Mouse (Mus musculus): ENCODE data around the gene Aftph.
A peak's percentile ranks its signal among the peaks of the same experiment; 100 is the strongest.
"Not testable (repeated sequence)": the region's sequence is repeated elsewhere in the genome, so short reads cannot be mapped to it uniquely, and the experiment has no call there.

The Aftph gene

GRCm38 (mm10) chr11:20741201-20742100, at the start of gene Aftph:
Aftph (minus strand) TSS chr11:20741589.
- peak; percentile 93 for DNase-seq (ENCODE audit: low spot score)

- DNase-seq (ENCODE audit: low spot score): no peak
Measured at GRCm38 (mm10) chr11:20789015-20789414, 47.6 kb upstream of the Aftph start.

- no peak for DNase-seq (ENCODE audit: low spot score)
Measured at GRCm38 (mm10) chr11:20788070-20788469, 46.7 kb upstream of the Aftph start.

- DNase-seq (ENCODE audit: low spot score): no peak
Measured at GRCm38 (mm10) chr11:20786191-20786590, 44.8 kb upstream of the Aftph start.

GRCm38 (mm10) chr11:20785186-20785585, 43.8 kb upstream of the Aftph start:
- no peak for DNase-seq (ENCODE audit: low spot score)

GRCm38 (mm10) chr11:20784776-20785175, 43.4 kb upstream of the Aftph start:
- DNase-seq (ENCODE audit: low spot score): no peak

GRCm38 (mm10) chr11:20783467-20783866, 42.1 kb upstream of the Aftph start:
- DNase-seq (ENCODE audit: low spot score): no peak

GRCm38 (mm10) chr11:20782620-20783019, 41.2 kb upstream of the Aftph start:
- DNase-seq (ENCODE audit: low spot score): no peak

- no peak for DNase-seq (ENCODE audit: low spot score)
Measured at GRCm38 (mm10) chr11:20780312-20780711, 38.9 kb upstream of the Aftph start.

- no peak for DNase-seq (ENCODE audit: low spot score)
Measured at GRCm38 (mm10) chr11:20778861-20779563, 37.6 kb upstream of the Aftph start.

- no peak for DNase-seq (ENCODE audit: low spot score)
Measured at GRCm38 (mm10) chr11:20778298-20778697, 36.9 kb upstream of the Aftph start.

- no peak for DNase-seq (ENCODE audit: low spot score)
Measured at GRCm38 (mm10) chr11:20776668-20777067, 35.3 kb upstream of the Aftph start.

- DNase-seq (ENCODE audit: low spot score): no peak
Measured at GRCm38 (mm10) chr11:20772642-20773041, 31.3 kb upstream of the Aftph start.

- not testable (repeated sequence) for DNase-seq (ENCODE audit: low spot score)
Measured at GRCm38 (mm10) chr11:20771827-20772226, 30.4 kb upstream of the Aftph start.

GRCm38 (mm10) chr11:20761984-20762383, 20.6 kb upstream of the Aftph start:
- not testable (repeated sequence) for DNase-seq (ENCODE audit: low spot score)

GRCm38 (mm10) chr11:20750573-20750972, 9.2 kb upstream of the Aftph start:
- no peak for DNase-seq (ENCODE audit: low spot score)

- DNase-seq (ENCODE audit: low spot score): no peak
Measured at GRCm38 (mm10) chr11:20743353-20743752, 2.0 kb upstream of the Aftph start.

GRCm38 (mm10) chr11:20742361-20742897, 1.0 kb upstream of the Aftph start:
- DNase-seq (ENCODE audit: low spot score): peak; percentile 87

- peak; percentile 37 for DNase-seq (ENCODE audit: low spot score)
Measured at GRCm38 (mm10) chr11:20740481-20741200, 748 bp downstream of the Aftph start.

GRCm38 (mm10) chr11:20734066-20734465, 7.3 kb downstream of the Aftph start:
- no peak for DNase-seq (ENCODE audit: low spot score)

- DNase-seq (ENCODE audit: low spot score): no peak
Measured at GRCm38 (mm10) chr11:20733486-20734030, 7.8 kb downstream of the Aftph start.

GRCm38 (mm10) chr11:20729403-20729802, 12.0 kb downstream of the Aftph start:
- no peak for DNase-seq (ENCODE audit: low spot score)
